Mouse (Mus musculus): ENCODE results near the gene 5031410I06Rik.
"Not testable (repeated sequence)": the region's sequence is repeated elsewhere in the genome, so short reads cannot be mapped to it uniquely, and the experiment has no call there.

The 5031410I06Rik gene

GRCm38 (mm10) chr5:26105262-26105661, at the start of gene 5031410I06Rik:
Gene 5031410I06Rik (minus strand): TSS chr5:26105362.
- not testable (repeated sequence) for DNase-seq (ENCODE audit: low spot score in 2 of 2)

- no peak for DNase-seq (ENCODE audit: low spot score in 2 of 2)
Measured at GRCm38 (mm10) chr5:26142891-26143290, 37.7 kb upstream of the 5031410I06Rik start.

- not testable (repeated sequence) for DNase-seq (ENCODE audit: low spot score in 2 of 2)
Measured at GRCm38 (mm10) chr5:26121321-26121720, 16.2 kb upstream of the 5031410I06Rik start, which contains the start of gene Gm10220. Gene Gm10220 (minus strand): TSS chr5:26121421.

GRCm38 (mm10) chr5:26089191-26089590, 16.0 kb downstream of the 5031410I06Rik start, which contains the start of gene Gm10471:
Gene Gm10471 (minus strand): TSS chr5:26089291.
- not testable (repeated sequence) for DNase-seq (ENCODE audit: low spot score in 2 of 2)

GRCm38 (mm10) chr5:26079023-26079422, 26.1 kb downstream of the 5031410I06Rik start:
- DNase-seq (ENCODE audit: low spot score in 2 of 2) = not testable (repeated sequence)

- DNase-seq (ENCODE audit: low spot score in 2 of 2) = no peak
Measured at GRCm38 (mm10) chr5:26070716-26071115, 34.4 kb downstream of the 5031410I06Rik start.

GRCm38 (mm10) chr5:26058481-26058880, 46.7 kb downstream of the 5031410I06Rik start, which contains the start of gene Gm7347:
Gene Gm7347 (minus strand): TSS chr5:26058581.
- DNase-seq (ENCODE audit: low spot score in 2 of 2) = not testable (repeated sequence)

Measured in thymus, postnatal 10 days (tissue).